Mouse (Mus musculus) liver, adult 2 months (tissue): ENCODE measurements around the gene Gpr182. TPM values are rescaled to one million over a fixed set of nuclear protein-coding genes. Genes with fewer than 3 reads are reported as not detected.

ENCODE experiments used
- DNase-seq: peaks from one replicate; pipeline ENCODE4 v3.0.0-alpha.2; 2011; ENCODE audit warnings: low read depth, low spot score; ENCODE audit errors: extremely low read depth
- H3K27ac ChIP-seq: fragments of 200-500 bp; replicated peaks from 2 replicates; pipeline ENCODE4 v1.5.1; 2012; ENCODE audit warnings: low read depth, mild to moderate bottlenecking, control low read depth, inconsistent platforms, low read length; ENCODE audit not compliant: insufficient read depth
- H3K27me3 ChIP-seq: fragments of 200-500 bp; 2 replicates; pipeline ENCODE4 v1.6.1; 2012; ENCODE audit warnings: mild to moderate bottlenecking, moderate library complexity, low read length, inconsistent platforms; ENCODE audit not compliant: control insufficient read depth, insufficient read depth
- H3K36me3 ChIP-seq: fragments of 200-500 bp; 2 replicates; pipeline ENCODE4 v1.6.1; 2012; ENCODE audit warnings: low read length, inconsistent platforms; ENCODE audit not compliant: control insufficient read depth, insufficient read depth
- H3K4me1 ChIP-seq: fragments of 200-500 bp; 2 replicates; pipeline ENCODE4 v1.6.1; 2011; ENCODE audit warnings: low read length; ENCODE audit not compliant: control insufficient read depth, insufficient read depth
- H3K4me3 ChIP-seq: fragments of 200-500 bp; 2 replicates; pipeline ENCODE4 v1.5.1; 2011; ENCODE audit warnings: low read depth, mild to moderate bottlenecking, control low read depth, low read length, moderate library complexity; ENCODE audit not compliant: insufficient read depth
- H3K79me2 ChIP-seq: fragments of 200-500 bp; 2 replicates; pipeline ENCODE4 v1.6.1; 2012; ENCODE audit warnings: inconsistent platforms, mild to moderate bottlenecking, low read length, moderate library complexity; ENCODE audit not compliant: control insufficient read depth, insufficient read depth
- H3K9ac ChIP-seq: fragments of 200-500 bp; 2 replicates; pipeline ENCODE4 v1.6.1; 2012; ENCODE audit warnings: low read depth, mild to moderate bottlenecking, control low read depth, inconsistent platforms, low read length
- CTCF ChIP-seq: fragments of 200-500 bp; IDR thresholded peaks from 2 replicates; pipeline ENCODE4 v1.5.1; 2011; ENCODE audit warnings: low read depth, low read length, control low read depth
- POLR2A ChIP-seq: fragments of 200-500 bp; IDR thresholded peaks from 2 replicates; pipeline ENCODE4 v1.6.1; 2011; ENCODE audit warnings: low read length, control low read depth; ENCODE audit not compliant: insufficient read depth; ENCODE audit errors: extremely low read depth
- WGBS: fragments of 180-500 bp; shearing (Covaris S2); methylation state at CpG from one replicate; pipeline ENCODE4 v1.1.7; 2018; 5-methylcytosine and 5-hydroxymethylcytosine counted together
- polyA plus RNA-seq: library from polyadenylated mRNA; depleted of rRNA; stranded (reverse); fragments of >200 nt; gene quantifications from 2 replicates; pipeline ENCODE4 v1.2.3, GENCODE M21; 2012
- total RNA-seq: library from RNA; depleted of rRNA; stranded (reverse); fragments of >200 nt; gene quantifications from 2 replicates; pipeline ENCODE4 v1.2.3, GENCODE M21; 2014

Gpr182 gene
- total and polyA plus RNA-seq, 2 experiments = 4.8 to 26.2 TPM

GRCm38 (mm10) chr10:127712736-127713135 lies 38.8 kb downstream of the Gpr182 start:
- H3K9ac ChIP-seq = no peak overlapping the region
- no peaks in the 10 kb centered on the region for H3K4me1 ChIP-seq
- H3K27me3 ChIP-seq = no peaks in the 10 kb centered on the region
- no peak overlapping the region for H3K4me3 ChIP-seq
- no peaks in the 10 kb centered on the region for H3K36me3 ChIP-seq
- no peaks in the 10 kb centered on the region for H3K79me2 ChIP-seq
- DNase-seq = no peak
- no peak overlapping the region for H3K27ac ChIP-seq
- 87% methylated on average over 6 of the region's 6 CpGs for WGBS
- no peak for TF ChIP-seq POLR2A
- no peak for TF ChIP-seq CTCF

GRCm38 (mm10) chr10:127710331-127710730 lies 41.2 kb downstream of the Gpr182 start:
- Histone ChIP-seq H3K4me1 (no peaks in the 10 kb centered on the region), H3K4me3 (no peak overlapping the region), H3K9ac (no peak overlapping the region), H3K27me3 (no peaks in the 10 kb centered on the region), H3K27ac (no peak overlapping the region), H3K79me2 (no peaks in the 10 kb centered on the region), H3K36me3 (no peaks in the 10 kb centered on the region)
- no peak for TF ChIP-seq CTCF
- no peak for TF ChIP-seq POLR2A
- no peak for DNase-seq
- 85% methylated on average over 13 of the region's 13 CpGs for WGBS

DNA sequence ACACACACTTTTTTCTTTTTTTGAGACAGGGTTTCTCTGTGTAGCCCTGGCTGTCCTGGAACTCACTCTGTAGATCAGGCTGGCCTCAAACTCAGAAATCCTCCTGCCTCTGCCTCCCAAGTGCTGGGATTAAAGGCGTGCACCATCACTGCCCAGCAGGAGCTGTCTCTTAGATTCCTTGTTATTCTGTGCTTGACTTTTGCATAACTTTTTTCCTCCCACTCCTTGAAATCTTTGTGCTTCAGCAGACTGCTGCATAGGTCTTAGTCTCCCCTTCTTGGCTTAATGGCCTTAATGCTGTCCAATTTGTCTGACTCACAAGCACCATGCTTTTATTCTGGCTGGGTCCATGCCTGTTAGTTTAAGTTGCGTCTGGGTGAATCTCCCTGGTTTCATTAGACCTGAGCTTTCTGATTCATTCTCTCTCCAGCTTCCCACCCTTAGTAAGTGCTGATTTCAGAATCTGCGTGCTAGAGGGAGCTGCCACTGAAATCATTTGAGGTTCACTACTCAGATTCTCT lies 42.6 kb downstream of the Gpr182 start:
- Histone ChIP-seq H3K9ac (no peak overlapping the region), H3K4me3 (no peak overlapping the region), H3K79me2 (no peaks in the 10 kb centered on the region), H3K27me3 (no peaks in the 10 kb centered on the region), H3K36me3 (no peaks in the 10 kb centered on the region), H3K27ac (no peak overlapping the region), H3K4me1 (no peaks in the 10 kb centered on the region)
- 94% methylated on average over 3 of the region's 3 CpGs for WGBS
- TF ChIP-seq CTCF (no peak), POLR2A (no peak)
- DNase-seq = no peak

DNA sequence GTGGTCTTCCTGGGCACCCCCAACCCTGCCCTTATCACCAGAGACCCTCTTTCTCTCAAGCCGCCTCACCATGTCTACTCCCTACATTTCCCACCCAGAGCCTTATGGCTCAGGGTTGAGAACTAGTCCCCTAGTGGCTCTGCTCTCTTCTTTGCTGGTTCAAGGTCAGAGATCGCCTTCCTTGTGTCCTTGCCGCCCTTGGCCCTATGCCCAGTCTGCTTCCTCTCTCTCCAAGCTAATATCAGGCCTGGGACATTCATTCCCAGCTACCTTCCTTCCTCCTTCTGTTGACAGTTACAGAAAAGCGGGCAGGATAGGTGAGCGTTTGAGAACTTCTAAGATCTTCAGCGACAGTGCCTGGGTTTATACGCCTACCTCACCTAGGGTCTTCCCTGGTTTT lies 43.8 kb downstream of the Gpr182 start:
- 66% methylated on average over 7 of the region's 7 CpGs for WGBS
- TF ChIP-seq POLR2A (no peak), CTCF (no peak)
- no peaks in the 10 kb centered on the region for H3K4me1 ChIP-seq
- no peaks in the 10 kb centered on the region for H3K79me2 ChIP-seq
- DNase-seq = peak; percentile 9
- no peak overlapping the region for H3K4me3 ChIP-seq
- no peaks in the 10 kb centered on the region for H3K27me3 ChIP-seq
- no peak overlapping the region for H3K9ac ChIP-seq
- no peak overlapping the region for H3K27ac ChIP-seq
- no peaks in the 10 kb centered on the region for H3K36me3 ChIP-seq

GRCm38 (mm10) chr10:127705783-127706182 lies 45.7 kb downstream of the Gpr182 start:
- TF ChIP-seq POLR2A (no peak), CTCF (no peak)
- WGBS = 88% methylated on average over 4 of the region's 4 CpGs
- Histone ChIP-seq H3K4me1 (no peaks in the 10 kb centered on the region), H3K4me3 (no peak overlapping the region), H3K27ac (no peak overlapping the region), H3K9ac (no peak overlapping the region), H3K79me2 (no peaks in the 10 kb centered on the region), H3K36me3 (no peaks in the 10 kb centered on the region), H3K27me3 (no peaks in the 10 kb centered on the region)
- no peak for DNase-seq

GRCm38 (mm10) chr10:127704766-127705220 lies 46.7 kb downstream of the Gpr182 start, which contains the start of gene Myo1a:
TSS of gene Myo1a (plus strand) at chr10:127705170.
- WGBS = 59% methylated on average over 2 of the region's 2 CpGs
- Histone ChIP-seq H3K36me3 (no peaks in the 10 kb centered on the region), H3K4me3 (no peak within 1 kb of the TSS), H3K79me2 (no peaks in the 10 kb centered on the region), H3K9ac (no peak within 1 kb of the TSS), H3K27me3 (no peaks in the 10 kb centered on the region), H3K4me1 (no peaks in the 10 kb centered on the region), H3K27ac (no peak within 1 kb of the TSS)
- 0 out of 2 replicates have a peak, but pooled peaks have one; percentile 4 for TF ChIP-seq CTCF
- TF ChIP-seq POLR2A = no peak
- DNase-seq = no peak
